Mouse (Mus musculus) lung, embryonic 14.5 days (tissue): ENCODE measurements around the gene Tmem150a. TPM values are rescaled to one million over a fixed set of nuclear protein-coding genes. Genes with fewer than 3 reads are reported as not detected.
A peak's percentile ranks its signal among the peaks of the same experiment; 100 is the strongest.

Experiments used
- ATAC-seq: fragments of 200-750 bp; cut with Nextera tagmentation; 2 replicates; pipeline ENCODE4 v1.8.0; 2017; ENCODE audit warnings: mild to moderate bottlenecking, moderate TSS enrichment, moderate library complexity; ENCODE audit not compliant: insufficient read depth
- DNase-seq: peaks from one replicate; pipeline ENCODE4 v3.0.0-alpha.2; 2015
- H3K27ac ChIP-seq: fragments of 300-500 bp; sonication (generic); 2 replicates; pipeline ENCODE4 v1.5.1; 2014; ENCODE audit warnings: low read depth, mild to moderate bottlenecking, moderate library complexity
- H3K27me3 ChIP-seq: fragments of 300-500 bp; sonication (generic); 2 replicates; pipeline ENCODE4 v1.6.1; 2014; ENCODE audit warnings: low read length, control low read depth; ENCODE audit not compliant: insufficient read depth
- H3K36me3 ChIP-seq: fragments of 300-500 bp; sonication (generic); 2 replicates; pipeline ENCODE4 v1.6.1; 2014; ENCODE audit warnings: control low read depth; ENCODE audit not compliant: insufficient read depth
- H3K4me1 ChIP-seq: fragments of 300-500 bp; sonication (generic); 2 replicates; pipeline ENCODE4 v1.6.1; 2014; ENCODE audit warnings: antibody characterized with exemption, control low read depth; ENCODE audit not compliant: insufficient read depth
- H3K4me2 ChIP-seq: fragments of 300-500 bp; sonication (generic); 2 replicates; pipeline ENCODE4 v1.6.1; 2014; ENCODE audit warnings: mild to moderate bottlenecking
- H3K4me3 ChIP-seq: fragments of 300-500 bp; sonication (generic); 2 replicates; pipeline ENCODE4 v1.5.1; 2014; ENCODE audit warnings: low read depth, low read length
- H3K9ac ChIP-seq: fragments of 300-500 bp; sonication (generic); 2 replicates; pipeline ENCODE4 v1.6.1; 2014
- H3K9me3 ChIP-seq: fragments of 300-500 bp; sonication (generic); 2 replicates; pipeline ENCODE4 v1.6.1; 2016; ENCODE audit warnings: low read depth, low read length, control low read depth
- CTCF ChIP-seq: IDR thresholded peaks from 2 replicates; pipeline ENCODE4 v1.5.1; 2016; ENCODE audit warnings: antibody characterized with exemption, low read depth
- WGBS: fragments of 180-500 bp; shearing (Covaris S2); extraction: QIAGEN DNeasy Blood & Tissue Kit; methylation state at CpG from one replicate; pipeline ENCODE4 v1.1.7; 2014; 5-methylcytosine and 5-hydroxymethylcytosine counted together
- polyA plus RNA-seq: library from polyadenylated mRNA; unstranded; fragments of >200 nt; fragmentation: Nextera tagmentation; extraction: Ambion mirVana; gene quantifications from 2 replicates; pipeline ENCODE4 v1.2.1, GENCODE M21; 2014

Tmem150a gene
- polyA plus RNA-seq, 1 experiment from 2014 or later = 10.3 TPM

DNA sequence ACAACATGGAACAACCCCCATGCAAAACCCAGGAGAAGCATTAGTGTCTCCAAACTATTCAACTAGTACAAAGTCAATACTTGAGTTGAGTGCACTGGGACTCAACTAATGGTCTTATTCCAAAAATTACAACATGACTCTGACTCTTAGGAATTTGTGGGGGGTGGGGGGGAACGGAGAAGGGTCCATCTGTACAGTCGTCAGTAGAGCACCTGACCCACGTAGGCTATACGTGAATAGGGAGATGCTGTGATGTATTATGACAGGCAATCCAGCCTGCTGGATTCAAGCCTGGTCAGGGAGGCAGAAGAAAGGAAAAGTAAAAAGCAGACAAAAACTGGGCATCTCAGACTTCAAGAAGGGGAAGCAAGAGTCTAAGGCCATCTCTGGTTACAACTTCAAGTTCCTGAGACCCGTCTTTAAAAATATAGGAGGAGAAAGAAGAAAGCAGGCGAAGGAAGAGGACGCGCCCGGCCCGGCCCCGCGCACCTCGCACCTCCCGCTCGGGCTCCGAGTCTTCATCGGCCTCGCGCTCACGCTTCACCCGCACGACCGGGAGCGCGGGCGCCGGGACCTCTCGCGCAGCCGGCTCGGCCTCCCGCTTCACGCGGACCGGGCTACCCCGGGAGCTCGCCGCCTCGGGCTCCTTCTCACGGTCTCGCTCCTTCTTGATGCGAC is 10.7 kb upstream of the Tmem150a start:
- under 1% methylated on average over 42 of the region's 42 CpGs for WGBS
- H3K27me3 ChIP-seq = no peaks in the 10 kb centered on the region

GRCm38 (mm10) chr6:72345074-72345567 is 10.1 kb upstream of the Tmem150a start, which contains the start of gene Usp39:
Usp39 (minus strand) TSS chr6:72345184.
- peak within 1 kb of the TSS; percentile 91 for H3K4me2 ChIP-seq
- under 1% methylated on average over 30 of the region's 30 CpGs for WGBS
- peaks cover 28% of the 10 kb centered on the region for H3K36me3 ChIP-seq
- H3K27ac ChIP-seq = peak within 1 kb of the TSS; percentile 80
- H3K9ac ChIP-seq = peak within 1 kb of the TSS; percentile 87
- TF ChIP-seq CTCF = no peak
- H3K27me3 ChIP-seq = no peaks in the 10 kb centered on the region
- H3K9me3 ChIP-seq = no peaks in the 10 kb centered on the region
- ATAC-seq (peak; percentile 83), DNase-seq (peak; percentile 98)
- H3K4me3 ChIP-seq = peak within 1 kb of the TSS; percentile 93
- 0 out of 2 replicates have a peak, but pooled peaks cover 6% of the 10 kb centered on the region for H3K4me1 ChIP-seq

More for the DNA sequence above, 10.7 kb upstream of the Tmem150a start:
- H3K4me1 ChIP-seq = 0 out of 2 replicates have a peak, but pooled peaks cover 6% of the 10 kb centered on the region
- peak overlapping the region; percentile 91 for H3K4me2 ChIP-seq
- ATAC-seq (peak; percentile 17; the same call in 1 of the 2 replicates), DNase-seq (no peak)
- TF ChIP-seq CTCF = no peak
- H3K36me3 ChIP-seq = peaks cover 28% of the 10 kb centered on the region
- peak overlapping the region; percentile 93 for H3K4me3 ChIP-seq
- H3K27ac ChIP-seq = peak overlapping the region; percentile 80
- no peaks in the 10 kb centered on the region for H3K9me3 ChIP-seq
- H3K9ac ChIP-seq = peak overlapping the region; percentile 87

- WGBS = 45% methylated on average over 6 of the region's 6 CpGs
- DNase-seq (no peak), ATAC-seq (no peak)
- TF ChIP-seq CTCF = no peak
- H3K36me3 ChIP-seq = peaks cover 34% of the 10 kb centered on the region
- H3K9ac ChIP-seq = no peak overlapping the region
- peak overlapping the region; percentile 93; the same call in 1 of the 2 replicates for H3K4me3 ChIP-seq
- H3K4me2 ChIP-seq = peak overlapping the region; percentile 91
- no peaks in the 10 kb centered on the region for H3K27me3 ChIP-seq
- 0 out of 2 replicates have a peak, but pooled peaks cover 6% of the 10 kb centered on the region for H3K4me1 ChIP-seq
- no peaks in the 10 kb centered on the region for H3K9me3 ChIP-seq
- H3K27ac ChIP-seq = no peak overlapping the region
These were observed 9.6 kb upstream of the Tmem150a start for GRCm38 (mm10) chr6:72345633-72346032.

GRCm38 (mm10) chr6:72346261-72346660 is 9.0 kb upstream of the Tmem150a start:
- H3K4me3 ChIP-seq = no peak overlapping the region
- H3K4me1 ChIP-seq = 0 out of 2 replicates have a peak, but pooled peaks cover 6% of the 10 kb centered on the region
- TF ChIP-seq CTCF = no peak
- H3K4me2 ChIP-seq = peak overlapping the region; percentile 69; the same call in 1 of the 2 replicates
- ATAC-seq (no peak), DNase-seq (no peak)
- H3K9me3 ChIP-seq = no peaks in the 10 kb centered on the region
- WGBS = 75% methylated on average over 4 of the region's 4 CpGs
- H3K36me3 ChIP-seq = peaks cover 34% of the 10 kb centered on the region
- H3K27me3 ChIP-seq = no peaks in the 10 kb centered on the region
- H3K9ac ChIP-seq = no peak overlapping the region
- no peak overlapping the region for H3K27ac ChIP-seq

DNA sequence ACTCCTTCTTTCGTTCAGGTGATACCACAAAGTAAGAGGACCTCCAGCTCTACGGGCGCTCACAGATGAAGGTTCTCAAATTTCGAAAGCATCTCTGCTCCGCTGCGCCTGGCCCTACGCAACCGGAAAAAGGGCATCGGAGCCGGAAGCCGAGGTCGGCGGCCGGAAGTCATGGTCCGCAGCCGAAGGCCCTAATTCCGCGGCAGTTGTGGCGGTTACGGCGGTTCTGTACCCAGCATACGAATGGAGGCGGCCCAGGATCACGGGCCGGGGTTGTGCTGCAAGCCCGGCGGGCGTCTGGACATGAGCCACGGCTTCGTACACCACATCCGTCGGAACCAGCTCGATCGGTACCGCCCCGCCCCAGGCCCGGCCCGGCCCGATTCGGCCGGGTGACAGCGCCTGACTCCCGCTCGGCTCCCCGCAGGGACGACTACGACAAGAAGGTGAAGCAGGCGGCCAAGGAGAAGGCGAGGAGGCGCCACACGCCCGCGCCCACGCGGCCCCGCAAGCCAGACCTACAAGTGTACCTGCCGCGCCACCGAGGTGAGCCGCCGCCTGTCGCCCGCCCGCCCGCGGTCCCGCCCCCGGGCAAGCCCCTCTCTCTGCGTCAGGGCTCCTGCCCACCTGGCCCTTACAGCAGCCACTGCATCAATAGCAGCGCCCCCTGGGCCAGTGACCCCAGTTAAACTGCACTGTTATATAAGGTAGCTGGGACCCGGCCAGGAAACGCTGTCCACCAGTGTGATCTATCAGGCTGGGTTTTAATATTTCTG is 7.9 kb upstream of the Tmem150a start, which contains the start of gene 0610030E20Rik:
Gene 0610030E20Rik (plus strand): TSS at position 152 of the 776 bp plus-strand sequence.
- WGBS = under 1% methylated on average over 70 of the region's 72 CpGs
- ATAC-seq = peak; percentile 64
- peaks cover 8% of the 10 kb centered on the region; the same call in 1 of the 2 replicates for H3K4me1 ChIP-seq
- peak; percentile 37; the same call in 1 of the 2 replicates for TF ChIP-seq CTCF
- H3K27ac ChIP-seq = peak within 1 kb of the TSS; percentile 94
- H3K9ac ChIP-seq = peak within 1 kb of the TSS; percentile 90
- H3K4me2 ChIP-seq = peak within 1 kb of the TSS; percentile 69
- peak within 1 kb of the TSS; percentile 92 for H3K4me3 ChIP-seq
- H3K36me3 ChIP-seq = peaks cover 31% of the 10 kb centered on the region
- no peaks in the 10 kb centered on the region for H3K27me3 ChIP-seq
- peak; percentile 88 for DNase-seq
- H3K9me3 ChIP-seq = no peaks in the 10 kb centered on the region

GRCm38 (mm10) chr6:72348411-72348810 is 6.8 kb upstream of the Tmem150a start:
- Histone ChIP-seq H3K4me2 (peak overlapping the region; percentile 69), H3K36me3 (peaks cover 31% of the 10 kb centered on the region), H3K27ac (0 out of 2 replicates have a peak overlapping the region, but pooled peaks have one; percentile 94), H3K4me3 (peak overlapping the region; percentile 92), H3K27me3 (no peaks in the 10 kb centered on the region), H3K9me3 (no peaks in the 10 kb centered on the region), H3K9ac (peak overlapping the region; percentile 90), H3K4me1 (peaks cover 13% of the 10 kb centered on the region; the same call in 1 of the 2 replicates)
- no peak for TF ChIP-seq CTCF
- ATAC-seq (no peak), DNase-seq (no peak)
- 62% methylated on average over 10 of the region's 10 CpGs for WGBS
